Mouse (Mus musculus) CH12F3 (cell line): Measurements from ENCODE around the gene Mast3.

Source experiments
- in situ Hi-C: fragments of 300-500 bp; cut with MboI; formaldehyde crosslinking; loops from 2 replicates; pipeline ENCODE4 v1.14.3; 2020; ENCODE audit warnings: low sequenced_read_pairs

Mast3 gene

DNA sequence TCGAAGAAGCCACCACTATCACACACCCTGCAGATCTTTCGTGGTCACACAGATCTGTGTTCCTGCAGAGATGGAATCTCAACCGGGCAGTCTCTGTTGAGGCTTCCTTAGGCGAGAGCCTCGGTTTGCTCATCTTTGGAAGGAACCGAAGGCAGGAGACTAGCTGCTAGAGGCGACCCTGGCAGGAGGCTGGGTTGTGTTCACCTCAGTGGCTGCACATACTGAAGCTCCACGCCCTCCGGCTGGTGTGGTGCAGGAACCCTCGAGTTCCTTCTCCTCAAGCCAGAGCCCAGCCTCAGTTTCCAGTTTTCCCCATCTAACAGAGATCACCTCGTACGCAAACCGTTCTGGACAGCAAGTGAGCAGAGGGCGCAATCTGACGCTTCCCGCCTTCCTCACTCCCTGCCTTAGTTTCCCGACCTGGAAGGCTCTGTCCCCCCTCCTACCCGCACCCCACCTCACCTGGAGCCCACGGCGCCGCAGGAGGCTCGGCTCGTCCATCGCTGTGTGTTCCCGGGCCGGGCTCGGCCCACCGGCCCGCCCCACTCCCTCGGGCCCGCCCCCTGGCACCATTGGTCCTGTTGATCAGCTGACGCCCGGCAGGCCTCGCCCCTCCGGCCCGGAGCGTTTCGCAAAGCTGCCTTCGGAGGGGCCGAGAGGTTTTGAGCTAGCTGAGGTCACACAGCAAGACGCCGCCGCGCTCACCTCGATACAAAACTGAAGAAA is at the start of gene Mast3:
Gene Mast3, minus strand, starts transcription at position 574 of the 726 bp plus-strand sequence.
- in situ Hi-C loops: no loop called here

- in situ Hi-C loops: no loop called here
Observed at GRCm38 (mm10) chr8:70853863-70854262, 49.0 kb upstream of the Mast3 start.

DNA sequence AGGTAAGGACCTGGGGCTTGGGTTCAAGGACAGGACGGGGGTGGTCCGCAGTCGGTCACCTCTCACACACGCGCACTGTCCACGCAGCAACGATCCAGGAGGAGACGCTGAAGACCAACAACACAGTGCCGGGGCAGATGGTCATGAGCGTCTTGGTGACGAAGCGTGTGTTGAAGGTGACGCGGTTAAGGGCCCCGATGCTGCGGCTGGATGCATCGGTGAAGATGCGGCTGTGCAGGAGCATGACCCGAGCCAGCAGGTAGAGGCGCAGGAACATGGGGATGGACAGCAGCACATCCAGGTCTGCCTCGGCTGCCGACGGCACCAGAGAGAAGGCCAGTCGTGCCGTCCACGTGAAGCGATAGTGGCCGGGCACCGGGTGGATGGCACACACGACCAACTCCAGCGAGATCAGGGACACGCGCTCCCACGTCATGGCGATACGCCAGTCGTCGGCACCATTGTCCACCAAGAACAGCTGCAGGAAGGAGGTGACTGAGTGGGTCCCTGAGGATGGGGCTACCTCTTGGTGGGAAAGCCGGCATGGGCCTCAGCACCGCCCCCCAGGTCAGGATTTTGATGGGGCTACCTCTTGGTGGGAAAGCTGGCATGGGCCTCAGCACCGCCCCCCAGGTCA is 47.9 kb upstream of the Mast3 start:
- in situ Hi-C loops: no loop called here

- in situ Hi-C loops: no loop called here
Observed at GRCm38 (mm10) chr8:70851837-70852236, 47.0 kb upstream of the Mast3 start.

DNA sequence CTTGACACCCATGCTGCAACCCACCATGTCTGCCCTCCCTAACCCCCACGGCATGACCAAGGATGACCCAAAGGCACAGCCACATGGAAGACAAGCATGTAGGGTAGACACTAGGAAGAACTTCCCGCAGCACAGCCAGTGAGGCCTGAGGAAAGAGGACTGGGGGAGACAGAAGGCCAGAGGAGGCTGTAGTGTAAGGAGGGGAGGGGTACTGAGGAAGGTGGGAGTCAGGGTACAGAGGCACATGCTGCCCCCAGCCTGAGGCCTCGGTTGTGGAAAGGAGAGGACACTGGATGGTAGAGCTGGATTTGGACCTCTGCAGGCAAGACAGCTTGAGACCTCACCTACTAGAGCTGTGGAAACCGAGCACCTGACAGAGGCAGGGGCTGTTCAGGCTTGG is 46.1 kb upstream of the Mast3 start:
- in situ Hi-C loops: no loop called here

DNA sequence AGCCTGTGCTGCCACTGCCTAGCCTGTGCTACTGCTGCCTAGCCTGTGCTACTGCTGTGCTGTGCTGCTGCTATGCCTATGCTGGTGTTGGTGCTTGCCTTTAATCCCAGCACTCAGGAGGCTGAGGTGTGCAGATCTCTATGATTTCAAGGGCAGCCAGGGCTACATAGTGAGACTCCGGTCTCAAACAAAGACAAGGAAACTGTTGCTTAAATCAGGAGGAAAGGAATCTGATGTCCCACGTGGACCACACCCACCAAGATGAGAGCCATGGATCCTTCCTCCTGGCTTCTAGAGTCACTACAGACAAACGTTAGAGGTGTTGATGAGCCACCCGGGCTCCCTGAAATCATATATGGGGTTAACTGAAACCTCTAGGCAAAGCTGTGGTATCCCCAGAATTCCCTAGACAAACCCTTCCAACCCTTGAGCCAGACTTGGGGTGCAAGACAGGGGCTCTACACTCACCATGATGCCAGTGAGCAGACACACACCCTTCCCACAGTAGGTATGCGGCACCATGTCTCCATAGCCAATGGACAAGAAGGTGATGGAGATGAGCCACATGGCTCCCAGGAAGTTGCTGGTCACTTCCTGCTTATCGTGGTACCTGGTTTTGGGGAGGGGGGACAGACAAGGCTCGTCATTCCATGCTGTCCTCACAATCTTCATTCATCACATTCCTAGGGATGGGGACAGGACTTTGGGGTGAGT is 45.4 kb upstream of the Mast3 start:
- in situ Hi-C loops: no loop called here

GRCm38 (mm10) chr8:70849333-70849990 is 44.6 kb upstream of the Mast3 start:
- in situ Hi-C loops: loop anchor here (10.0 kb wide), 1 partner anchor 135 kb away; the partner anchor contains the start of gene Gm3336

DNA sequence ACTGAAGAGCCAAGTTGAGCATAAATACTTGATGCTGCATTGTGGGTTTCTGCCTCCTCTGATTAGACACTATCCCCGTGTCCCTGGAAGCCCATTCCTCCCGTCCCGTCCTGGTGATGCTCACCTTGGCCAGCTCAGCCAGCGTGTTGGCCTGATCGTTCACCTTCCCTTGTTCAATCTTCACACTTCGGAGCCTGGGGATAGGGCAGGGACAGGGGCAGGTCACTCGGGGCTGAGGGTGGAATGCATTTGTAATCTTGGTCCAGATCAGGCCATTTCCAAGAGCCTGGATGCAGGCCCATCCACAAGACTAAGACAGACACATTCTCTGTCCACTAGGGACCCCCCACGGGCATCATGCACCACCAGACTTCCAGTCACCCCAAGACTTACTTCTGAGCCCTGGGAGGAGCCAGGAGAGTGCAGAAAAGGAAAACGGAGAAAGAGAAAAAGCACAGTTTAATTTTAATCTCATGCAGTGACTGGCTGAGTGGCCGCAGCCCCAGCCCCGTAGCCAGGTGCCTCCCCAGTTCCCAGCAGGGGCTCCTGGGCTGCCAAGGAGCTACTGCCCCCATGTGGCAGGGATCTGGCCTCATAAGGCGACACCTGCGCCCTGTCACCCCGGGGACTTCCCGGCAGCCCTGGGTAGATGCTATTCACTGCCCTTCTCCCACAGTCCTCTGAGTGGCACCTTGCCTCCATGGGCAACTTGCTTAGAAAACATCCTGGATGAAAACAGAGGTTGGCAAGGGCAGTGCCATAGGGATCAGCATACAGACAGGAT is 41.7 kb upstream of the Mast3 start:
- in situ Hi-C loops: loop anchor here (10.0 kb wide), 1 partner anchor 132 kb away; the partner anchor contains the start of gene Gm3336

GRCm38 (mm10) chr8:70845108-70845507 is 40.3 kb upstream of the Mast3 start:
- in situ Hi-C loops: loop anchor here (10.0 kb wide), 1 partner anchor 130 kb away; the partner anchor contains the start of gene Gm3336

DNA sequence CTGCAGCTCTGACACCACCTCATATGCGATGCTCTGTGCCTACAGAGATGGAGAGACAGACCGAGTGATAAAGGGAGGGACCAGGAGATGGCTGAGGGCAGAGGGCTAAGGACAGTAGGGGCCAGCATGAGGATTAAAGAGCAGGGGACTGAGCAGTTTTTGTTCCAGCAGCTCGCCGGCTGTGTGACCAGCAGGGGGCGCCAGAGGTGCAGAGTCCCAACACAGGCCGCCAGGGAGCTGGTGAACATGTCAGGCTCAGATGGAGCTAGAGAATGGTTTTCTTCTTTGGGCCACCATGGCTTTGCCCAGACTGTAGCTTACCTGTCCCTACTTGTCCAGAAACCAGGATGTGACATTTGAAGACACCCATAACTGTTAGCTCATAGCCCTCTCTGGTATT is 39.7 kb upstream of the Mast3 start:
- in situ Hi-C loops: loop anchor here (10.0 kb wide), 1 partner anchor 130 kb away; the partner anchor contains the start of gene Gm3336

- in situ Hi-C loops: loop anchor here (10.0 kb wide), 1 partner anchor 129 kb away; the partner anchor contains the start of gene Gm3336
Observed at GRCm38 (mm10) chr8:70843941-70844340, 39.1 kb upstream of the Mast3 start.

- in situ Hi-C loops: loop anchor here (10.0 kb wide), 1 partner anchor 128 kb away; the partner anchor contains the start of gene Gm3336
Observed at GRCm38 (mm10) chr8:70843214-70843773, 38.4 kb upstream of the Mast3 start.

GRCm38 (mm10) chr8:70842484-70842883 is 37.6 kb upstream of the Mast3 start:
- in situ Hi-C loops: loop anchor here (10.0 kb wide), 1 partner anchor 128 kb away; the partner anchor contains the start of gene Gm3336

DNA sequence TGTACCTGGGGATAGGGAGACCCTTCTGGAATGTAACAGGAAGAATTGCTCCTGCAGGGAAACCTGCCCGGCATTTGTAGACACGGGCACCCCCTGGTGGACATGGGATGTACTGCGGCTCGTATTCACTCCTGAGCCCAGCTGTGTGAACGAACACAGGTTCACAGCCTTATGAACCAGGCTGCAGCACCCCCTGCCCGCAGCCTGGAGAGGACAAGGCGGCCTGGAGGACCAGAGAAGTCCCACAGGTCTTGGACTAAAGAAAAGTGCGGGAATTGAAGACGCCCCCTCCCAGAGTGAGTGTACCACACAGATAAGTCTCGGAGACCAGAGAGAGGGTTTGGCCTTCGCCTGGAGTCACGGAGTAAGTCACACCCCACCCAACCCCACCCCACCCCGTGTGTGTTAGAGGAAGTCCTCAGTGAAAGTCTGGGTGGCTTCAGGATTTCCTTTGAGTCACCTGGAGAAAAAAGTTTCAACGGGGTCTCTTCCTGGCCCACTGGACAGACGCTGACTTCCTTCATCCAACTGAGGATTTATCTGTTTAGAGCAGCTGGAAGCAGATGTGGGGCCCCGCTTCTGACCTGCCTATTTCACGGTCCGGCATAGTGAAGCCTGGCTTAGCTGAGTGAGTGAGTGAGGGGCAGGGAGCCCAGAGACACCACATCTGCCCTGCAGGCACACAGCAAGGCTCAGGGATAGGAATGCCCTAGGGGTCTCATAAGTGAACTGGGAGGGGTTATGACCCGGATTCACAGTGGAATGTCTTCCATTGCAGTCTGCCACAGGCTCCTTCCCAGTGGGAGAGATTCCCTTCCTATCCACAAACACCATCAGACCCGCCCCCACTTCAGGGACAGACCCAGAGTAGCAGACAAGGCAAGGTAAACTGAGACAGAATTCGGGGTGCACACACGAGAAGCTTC is 36.6 kb upstream of the Mast3 start:
- in situ Hi-C loops: loop anchor here (10.0 kb wide), 1 partner anchor 127 kb away; the partner anchor contains the start of gene Gm3336

GRCm38 (mm10) chr8:70840590-70840989 is 35.7 kb upstream of the Mast3 start:
- in situ Hi-C loops: loop anchor here (10.0 kb wide), 1 partner anchor 126 kb away; the partner anchor contains the start of gene Gm3336

- in situ Hi-C loops: loop anchor here (10.0 kb wide), 1 partner anchor 125 kb away; the partner anchor contains the start of gene Gm3336
Observed at GRCm38 (mm10) chr8:70839408-70840351, 34.8 kb upstream of the Mast3 start, which contains the start of gene Arrdc2. Gene Arrdc2, minus strand, starts transcription at chr8:70839720.
